Mouse (Mus musculus): Measurements from ENCODE around the gene Pln.

The Pln gene

GRCm38 (mm10) chr10:53367265-53367664 is 29.8 kb downstream of the Pln start:
- no peak for DNase-seq

- no peak for DNase-seq
These were observed 36.6 kb downstream of the Pln start for GRCm38 (mm10) chr10:53373885-53374578.

- DNase-seq = peak; percentile 41
These were observed 39.6 kb downstream of the Pln start for GRCm38 (mm10) chr10:53377096-53377495.

GRCm38 (mm10) chr10:53378296-53378695 is 40.8 kb downstream of the Pln start:
- no peak for DNase-seq

- peak; percentile 61 for DNase-seq
These were observed 41.7 kb downstream of the Pln start for GRCm38 (mm10) chr10:53378981-53379708.

GRCm38 (mm10) chr10:53379709-53380106 is 42.2 kb downstream of the Pln start, which contains the start of gene Cep85l:
Gene Cep85l, minus strand, starts transcription at chr10:53379947.
- peak; percentile 89 for DNase-seq

- no peak for DNase-seq
These were observed 45.4 kb downstream of the Pln start for GRCm38 (mm10) chr10:53382696-53383365.

GRCm38 (mm10) chr10:53384896-53385295 is 47.4 kb downstream of the Pln start:
- no peak for DNase-seq

- no peak for DNase-seq
These were observed 48.0 kb downstream of the Pln start for GRCm38 (mm10) chr10:53385438-53385837.

- DNase-seq = no peak
These were observed 50.9 kb downstream of the Pln start for GRCm38 (mm10) chr10:53388227-53388920.

GRCm38 (mm10) chr10:53394923-53395629 is 57.6 kb downstream of the Pln start:
- DNase-seq = no peak

Measured in cerebellum, adult 9-10 months (tissue).